Comparison of ENCODE assay signal across 8 mouse cellular contexts in genomic region chr11:3536082-3536481, GRCm38 (mm10). TPM values are rescaled to one million over a fixed set of nuclear protein-coding genes. Genes with fewer than 3 reads are reported as not detected.
A peak's percentile ranks its signal among the peaks of the same experiment; 100 is the strongest.
DNase-seq lines count a peak whose midpoint lies in the region; ATAC-seq and TF ChIP-seq lines count a peak whose summit lies in the region.

No protein-coding gene starts in this region.

- peaks cover 44% of the 10 kb centered on the region for H3K4me1 ChIP-seq in embryonic facial prominence, embryonic 15.5 days
- H3K4me1 ChIP-seq in intestine, embryonic 15.5 days (replicated peaks), result peaks cover 30% of the 10 kb centered on the region
- H3K4me1 ChIP-seq in midbrain, postnatal 0 days (ENCODE audit: insufficient read depth, low read length), result peaks cover 5% of the 10 kb centered on the region

- no peaks in the 10 kb centered on the region for H3K9me3 ChIP-seq in embryonic facial prominence, embryonic 15.5 days (replicated peaks)
- no peaks in the 10 kb centered on the region for H3K9me3 ChIP-seq in intestine, embryonic 15.5 days
- H3K9me3 ChIP-seq in midbrain, postnatal 0 days (ENCODE audit: low read length), result no peaks in the 10 kb centered on the region

- 29% methylated on average over 5 of the region's 5 CpGs for WGBS in embryonic facial prominence, embryonic 15.5 days
- WGBS in intestine, embryonic 15.5 days, result 35% methylated on average over 5 of the region's 5 CpGs
- WGBS in midbrain, postnatal 0 days, result 46% methylated on average over 5 of the region's 5 CpGs

- peak overlapping the region; percentile 58 for H3K4me3 ChIP-seq in left cerebral cortex, adult 2 months
- peak overlapping the region; percentile 57 for H3K4me3 ChIP-seq in embryonic facial prominence, embryonic 15.5 days (replicated peaks)
- H3K4me3 ChIP-seq in intestine, embryonic 15.5 days (replicated peaks), result peak overlapping the region; percentile 50
- H3K4me3 ChIP-seq in midbrain, postnatal 0 days (ENCODE audit: low read depth, low read length), result peak overlapping the region; percentile 45

- H3K27me3 ChIP-seq in embryonic facial prominence, embryonic 15.5 days, result no peaks in the 10 kb centered on the region
- H3K27me3 ChIP-seq in intestine, embryonic 15.5 days (replicated peaks), result no peaks in the 10 kb centered on the region
- H3K27me3 ChIP-seq in midbrain, postnatal 0 days (ENCODE audit: insufficient read depth, low read length), result no peaks in the 10 kb centered on the region

- H3K9ac ChIP-seq in embryonic facial prominence, embryonic 15.5 days, result peak overlapping the region; percentile 45
- H3K9ac ChIP-seq in intestine, embryonic 15.5 days, result peak overlapping the region; percentile 63
- peak overlapping the region; percentile 57 for H3K9ac ChIP-seq in midbrain, postnatal 0 days (replicated peaks; ENCODE audit: low read length, poor library complexity, severe bottlenecking)

- peak overlapping the region; percentile 79 for H3K27ac ChIP-seq in left cerebral cortex, adult 2 months
- H3K27ac ChIP-seq in embryonic facial prominence, embryonic 15.5 days (replicated peaks), result peak overlapping the region; percentile 97
- H3K27ac ChIP-seq in intestine, embryonic 15.5 days, result peak overlapping the region; percentile 96
- H3K27ac ChIP-seq in midbrain, postnatal 0 days (ENCODE audit: low read depth, low read length), result 0 out of 2 replicates have a peak overlapping the region, but pooled peaks have one; percentile 2

- TF ChIP-seq CTCF in left cerebral cortex, adult 2 months (IDR thresholded peaks at IDR 0.05), result no peak
- no peak for TF ChIP-seq CTCF in midbrain, postnatal 0 days (IDR thresholded peaks at IDR 0.05)

- peak overlapping the region; percentile 85 for H3K4me2 ChIP-seq in embryonic facial prominence, embryonic 15.5 days (replicated peaks)
- peak overlapping the region; percentile 90 for H3K4me2 ChIP-seq in intestine, embryonic 15.5 days (replicated peaks)
- H3K4me2 ChIP-seq in midbrain, postnatal 0 days (ENCODE audit: low read depth, low read length, poor library complexity, severe bottlenecking), result peak overlapping the region; percentile 95

- DNase-seq in left cerebral cortex, adult 2 months (ENCODE audit: extremely low spot score in 1 of 2, low spot score in 2 of 2), result no peak
- no peak for DNase-seq in left cerebral cortex, postnatal 25 days (ENCODE audit: low spot score in 2 of 2)
- no peak for DNase-seq in midbrain, postnatal 0 days (ENCODE audit: low spot score)
- no peak for DNase-seq in ovary, adult 18-20 months (ENCODE audit: low spot score)
- no peak for DNase-seq in gastrocnemius, adult 18-20 months (ENCODE audit: low spot score)

- intact Hi-C loops in left cerebral cortex, adult 2 months (cut with DNase I), result loop anchor here (5.0 kb wide), 3 partner anchors 111 to 386 kb away; partner anchors contain the start of gene Morc2a
- intact Hi-C loops in left cerebral cortex, postnatal 25 days (cut with DNase I), result loop anchor here (5.0 kb wide), 3 partner anchors 111 to 266 kb away; partner anchors contain the start of gene Morc2a

- no peak for ATAC-seq in embryonic facial prominence, embryonic 15.5 days (ENCODE audit: insufficient number of reproducible peaks, low FRiP score, low TSS enrichment, low read depth)
- no peak for ATAC-seq in intestine, embryonic 15.5 days
- ATAC-seq in midbrain, postnatal 0 days (ENCODE audit: low FRiP score), result no peak
- no peak for ATAC-seq in cerebellum, adult (ENCODE audit: insufficient number of reproducible peaks, low FRiP score, low TSS enrichment)

- peaks cover 28% of the 10 kb centered on the region for H3K36me3 ChIP-seq in embryonic facial prominence, embryonic 15.5 days
- peaks cover 13% of the 10 kb centered on the region for H3K36me3 ChIP-seq in intestine, embryonic 15.5 days
- H3K36me3 ChIP-seq in midbrain, postnatal 0 days (ENCODE audit: insufficient read depth, low read length), result no peaks in the 10 kb centered on the region

RNA-seq across cellular contexts. Expression of gene Smtn, which starts 4.3 kb away (rescaled TPM):
- total RNA-seq in left cerebral cortex, adult 2 months (2021), result 10 to 100 TPM in 1 of 2 experiments, 1 to 10 TPM in 1; 9.6 to 12.2 TPM
- total RNA-seq in left cerebral cortex, postnatal 25 days (2021), result 1 to 10 TPM; 6.6 to 8.5 TPM
- 89.2 and 93.7 TPM in 2 replicates for polyA plus RNA-seq in embryonic facial prominence, embryonic 15.5 days (2015; fragmentation: Nextera tagmentation; extraction: Ambion mirVana)
- 78.3 and 79.6 TPM in 2 replicates for polyA plus RNA-seq in intestine, embryonic 15.5 days (2015; fragmentation: Nextera tagmentation; extraction: Ambion mirVana)
- 7.3 and 9.9 TPM in 2 replicates for total RNA-seq in midbrain, postnatal 0 days (2014; rRNA removed)
- 8.0 and 8.1 TPM in 2 replicates for polyA plus RNA-seq in midbrain, postnatal 0 days (2015; fragmentation: Nextera tagmentation; extraction: Ambion mirVana)
- total RNA-seq in gastrocnemius, adult 18-20 months (2021), result 10 to 100 TPM; 79.9 to 89.7 TPM

RNA-seq across cellular contexts. Expression of gene Selenom, which starts 21.6 kb away (rescaled TPM):
- total RNA-seq in left cerebral cortex, adult 2 months (2021), result 100 to 1,000 TPM; 135 to 138 TPM
- total RNA-seq in left cerebral cortex, postnatal 25 days (2021), result 100 to 1,000 TPM; 142 to 145 TPM
- 197 and 208 TPM in 2 replicates for polyA plus RNA-seq in embryonic facial prominence, embryonic 15.5 days (2015; fragmentation: Nextera tagmentation; extraction: Ambion mirVana)
- 147 and 154 TPM in 2 replicates for polyA plus RNA-seq in intestine, embryonic 15.5 days (2015; fragmentation: Nextera tagmentation; extraction: Ambion mirVana)
- total RNA-seq in midbrain, postnatal 0 days (2014; rRNA removed), result 244 and 290 TPM in 2 replicates
- polyA plus RNA-seq in midbrain, postnatal 0 days (2015; fragmentation: Nextera tagmentation; extraction: Ambion mirVana), result 298 and 349 TPM in 2 replicates
- total RNA-seq in gastrocnemius, adult 18-20 months (2021), result 10 to 100 TPM in 1 of 2 experiments, 1 to 10 TPM in 1; 9.6 to 14.6 TPM

RNA-seq across cellular contexts. Expression of gene Inpp5j, which starts 31.5 kb away (rescaled TPM):
- 10 to 100 TPM; 54.0 to 57.8 TPM for total RNA-seq in left cerebral cortex, adult 2 months (2021)
- total RNA-seq in left cerebral cortex, postnatal 25 days (2021), result 10 to 100 TPM; 49.0 to 55.5 TPM
- polyA plus RNA-seq in embryonic facial prominence, embryonic 15.5 days (2015; fragmentation: Nextera tagmentation; extraction: Ambion mirVana), result 1.7 and 1.9 TPM in 2 replicates
- polyA plus RNA-seq in intestine, embryonic 15.5 days (2015; fragmentation: Nextera tagmentation; extraction: Ambion mirVana), result 4.2 and 4.6 TPM in 2 replicates
- total RNA-seq in midbrain, postnatal 0 days (2014; rRNA removed), result 10.5 and 10.6 TPM in 2 replicates
- polyA plus RNA-seq in midbrain, postnatal 0 days (2015; fragmentation: Nextera tagmentation; extraction: Ambion mirVana), result 17.3 and 19.3 TPM in 2 replicates
- total RNA-seq in gastrocnemius, adult 18-20 months (2021), result 1 to 10 TPM; 2.4 to 2.9 TPM

RNA-seq across cellular contexts. Expression of gene Pla2g3, which starts 48.0 kb away (rescaled TPM):
- total RNA-seq in left cerebral cortex, adult 2 months (2021), result 1 to 10 TPM; 3.8 to 4.1 TPM
- 1 to 10 TPM; 2.6 to 3.2 TPM for total RNA-seq in left cerebral cortex, postnatal 25 days (2021)
- 1.1 and 1.5 TPM in 2 replicates for polyA plus RNA-seq in embryonic facial prominence, embryonic 15.5 days (2015; fragmentation: Nextera tagmentation; extraction: Ambion mirVana)
- 0.38 and 0.45 TPM in 2 replicates for polyA plus RNA-seq in intestine, embryonic 15.5 days (2015; fragmentation: Nextera tagmentation; extraction: Ambion mirVana)
- total RNA-seq in midbrain, postnatal 0 days (2014; rRNA removed), result 27.4 and 33.1 TPM in 2 replicates
- 15.4 and 20.1 TPM in 2 replicates for polyA plus RNA-seq in midbrain, postnatal 0 days (2015; fragmentation: Nextera tagmentation; extraction: Ambion mirVana)
- total RNA-seq in gastrocnemius, adult 18-20 months (2021), result not detected

Comparison
In these comparisons a context has a peak if more than half of its experiments do, and no peak if none do; other contexts are left out.
1. H3K27ac ChIP-seq: peak in every context shown above with its lines; median percentile 97 in embryonic facial prominence, embryonic 15.5 days; 96 in intestine, embryonic 15.5 days; 79 in left cerebral cortex, adult 2 months; 2 in midbrain, postnatal 0 days.
2. RNA of gene Selenom, which starts 21.6 kb away (total RNA-seq): 244 to 290 TPM in midbrain, postnatal 0 days, 142 to 145 TPM in left cerebral cortex, postnatal 25 days and 135 to 138 TPM in left cerebral cortex, adult 2 months; 9.6 to 14.6 TPM in gastrocnemius, adult 18-20 months; every median in the first group is over 4 times any median in the second.
3. Peak in every context shown above with its lines, with median percentiles within 50 percentile points of each other: H3K4me3 ChIP-seq, H3K4me2 ChIP-seq and H3K9ac ChIP-seq.